Mouse (Mus musculus): ENCODE results near the gene Pitpnc1.

Gene Pitpnc1

GRCm38 (mm10) chr11:107222531-107223168 lies 247.8 kb downstream of the Pitpnc1 start:
- no peak for DNase-seq

DNA sequence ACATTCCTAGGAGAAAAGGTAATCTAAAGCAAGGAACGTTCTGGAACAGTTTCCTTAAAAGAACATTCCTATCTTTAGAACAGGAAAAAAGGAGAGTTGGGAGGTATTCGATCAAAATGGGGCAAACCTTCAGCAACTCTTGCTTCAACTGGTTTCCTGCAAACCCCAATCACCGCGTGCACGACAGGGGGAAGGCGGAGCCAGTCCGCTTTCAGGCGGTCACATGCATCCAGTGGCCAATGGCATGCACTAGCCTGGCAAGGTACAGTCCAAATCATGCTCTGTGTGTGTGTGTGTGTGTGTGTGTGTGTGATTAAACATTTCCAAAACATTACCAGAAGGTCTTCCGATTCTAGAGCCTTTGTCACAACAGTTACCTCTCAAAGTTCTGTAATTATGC lies 255.4 kb downstream of the Pitpnc1 start:
- no peak for DNase-seq

- DNase-seq, result peak; percentile 33
Observed at GRCm38 (mm10) chr11:107213745-107214144, 256.8 kb downstream of the Pitpnc1 start.

- DNase-seq, result no peak
Observed at GRCm38 (mm10) chr11:107209818-107210217, 260.7 kb downstream of the Pitpnc1 start.

DNA sequence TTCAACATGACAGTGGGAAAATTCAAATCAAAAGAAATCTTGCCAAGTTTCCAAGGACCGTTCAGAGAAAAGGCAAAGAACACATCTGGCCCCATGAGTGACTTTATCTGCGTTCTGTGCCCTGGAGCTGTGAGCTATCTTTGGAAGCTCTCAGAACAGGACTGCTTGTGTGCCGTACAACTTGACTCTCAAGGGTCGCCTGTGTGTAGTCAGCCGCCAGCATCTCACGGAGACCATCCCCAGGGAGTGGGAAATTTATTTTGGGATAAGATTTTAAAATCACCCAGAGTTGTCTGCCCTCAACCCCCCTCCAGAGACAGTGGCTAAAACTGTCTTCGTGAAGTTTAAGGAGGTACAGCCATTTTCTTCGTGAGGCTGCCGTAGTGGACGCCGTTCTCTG lies 268.7 kb downstream of the Pitpnc1 start:
- no peak for DNase-seq

- DNase-seq, result no peak
Observed at GRCm38 (mm10) chr11:107199281-107199680, 271.2 kb downstream of the Pitpnc1 start.

DNA sequence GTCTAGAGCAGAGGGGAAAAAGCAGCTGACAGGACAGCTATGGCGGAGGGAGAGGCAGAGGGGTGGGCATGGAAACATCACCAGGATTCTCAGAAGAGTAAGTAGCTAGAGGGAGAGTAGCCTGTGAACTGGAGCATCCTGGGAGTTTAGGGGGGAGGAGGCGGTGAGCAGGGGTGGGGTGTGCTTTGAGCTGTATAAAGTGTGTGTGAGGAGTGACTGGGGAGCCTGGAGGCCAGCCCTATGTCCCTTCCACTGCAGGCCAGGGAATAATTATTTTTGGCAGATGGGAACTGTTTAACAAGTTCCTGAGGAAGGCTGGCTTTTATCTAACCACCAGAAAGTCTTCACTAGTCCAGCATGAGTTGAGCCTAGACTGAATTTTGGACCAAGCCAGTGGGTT lies 275.2 kb downstream of the Pitpnc1 start:
- DNase-seq, result no peak

DNA sequence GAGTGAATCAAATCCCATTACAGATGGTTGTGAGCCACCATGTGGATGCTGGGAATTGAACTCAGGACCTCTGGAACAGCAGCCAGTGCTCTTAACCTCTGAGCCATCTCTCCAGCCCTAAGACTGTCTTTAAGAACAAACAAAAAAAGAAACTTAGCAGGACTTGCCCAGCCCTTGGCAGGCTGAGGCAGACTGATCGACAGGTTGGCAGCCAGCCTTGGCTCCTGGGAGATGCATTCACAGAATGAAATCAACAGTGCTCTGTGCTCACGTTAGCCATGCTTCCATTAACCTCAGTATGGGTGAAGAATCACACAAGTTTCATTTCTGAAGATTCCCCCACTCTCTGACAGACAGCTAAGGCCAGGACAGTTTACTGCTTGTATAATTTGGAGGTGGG lies 280.1 kb downstream of the Pitpnc1 start:
- DNase-seq, result peak; percentile 27

GRCm38 (mm10) chr11:107188565-107189552 lies 281.6 kb downstream of the Pitpnc1 start, which contains the start of gene Nol11:
Nol11 (minus strand) TSS chr11:107189381.
- peak; percentile 99 for DNase-seq

DNA sequence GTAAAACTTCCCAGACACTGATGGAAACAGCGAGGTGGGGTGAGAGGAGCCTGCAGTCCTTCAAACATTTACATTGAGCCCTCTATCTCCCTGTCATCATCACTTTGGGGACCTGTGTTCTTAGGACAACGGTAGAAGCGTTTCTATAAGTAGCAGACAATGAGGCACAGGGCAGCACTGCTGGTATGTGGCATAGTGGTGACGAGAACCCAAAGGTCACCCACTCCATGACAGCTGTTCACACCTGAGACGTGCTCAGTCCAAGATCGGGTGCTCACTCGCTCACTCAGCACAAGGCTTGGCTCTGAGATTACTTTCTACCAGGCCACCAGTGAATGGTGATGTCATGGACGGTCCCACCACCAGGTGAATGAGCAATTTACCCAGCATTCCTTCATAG lies 286.7 kb downstream of the Pitpnc1 start:
- no peak for DNase-seq

- no peak for DNase-seq
Observed at GRCm38 (mm10) chr11:107161215-107161614, 309.3 kb downstream of the Pitpnc1 start.

DNA sequence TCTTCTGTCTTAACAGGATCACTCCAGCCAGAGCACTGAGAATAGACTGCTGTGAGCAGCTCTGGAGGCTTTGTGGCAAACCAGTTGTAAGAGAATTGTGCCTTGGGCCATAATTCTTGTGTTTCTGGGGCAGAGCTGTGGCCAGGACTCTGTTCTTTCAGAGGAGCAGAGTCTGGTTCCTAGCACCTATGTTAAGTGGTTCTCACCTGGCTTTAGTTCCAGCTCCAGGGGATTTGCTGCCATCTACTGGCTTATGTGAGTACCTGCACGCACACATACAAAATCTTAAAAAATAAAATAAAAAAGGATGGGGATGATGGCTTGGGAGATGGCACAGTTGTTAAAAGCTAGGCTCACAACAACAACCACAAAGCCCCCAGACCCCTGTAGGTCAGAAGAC lies 311.5 kb downstream of the Pitpnc1 start:
- DNase-seq, result no peak

Data from kidney, postnatal 10 days (tissue).